ENCODE assay signal across 18 mouse cellular contexts in genomic region chr5:90104672-90105071, GRCm38 (mm10).
DNase-seq lines count a peak whose midpoint lies in the region; ATAC-seq and TF ChIP-seq lines count a peak whose summit lies in the region.
"Had no signal": no experiment of that assay in that cellular context is flagged by ENCODE, and none has a peak within 500 bp of the region (broad histone marks: within the 10 kb centered on the region; RNA-seq: fewer than 3 reads in every experiment).

No protein-coding gene starts in this region.

- no peaks in the 10 kb centered on the region for H3K36me3 ChIP-seq in heart, embryonic 11.5 days (ENCODE audit: control insufficient read depth, insufficient read depth, low read length)
- H3K36me3 ChIP-seq in kidney, adult 2 months (ENCODE audit: control insufficient read depth, insufficient read depth, low read length), result no peaks in the 10 kb centered on the region
- H3K36me3 ChIP-seq in heart, postnatal 0 days (replicated peaks; ENCODE audit: control insufficient read depth, insufficient read depth, low read length), result no peaks in the 10 kb centered on the region
- H3K36me3 ChIP-seq: embryonic facial prominence, embryonic 12.5 days; heart, embryonic 15.5 days; limb, embryonic 10.5 days; liver, embryonic 13.5 days; stomach, embryonic 15.5 days had no signal

- peak; percentile 46; the same call in 1 of the 2 replicates for ATAC-seq in heart, embryonic 11.5 days (replicated peaks; ENCODE audit: insufficient number of reproducible peaks, low FRiP score, low TSS enrichment)
- peak; percentile 72 for ATAC-seq in heart, postnatal 0 days (ENCODE audit: insufficient read depth, low read depth)
- ATAC-seq: midbrain, embryonic 16.5 days; Patski had no signal

- no peaks in the 10 kb centered on the region for H3K27me3 ChIP-seq in heart, embryonic 11.5 days (ENCODE audit: control insufficient read depth, insufficient read depth, low read length)
- no peaks in the 10 kb centered on the region for H3K27me3 ChIP-seq in kidney, adult 2 months (replicated peaks; ENCODE audit: control insufficient read depth, insufficient read depth, low read length)
- H3K27me3 ChIP-seq in heart, postnatal 0 days (ENCODE audit: control insufficient read depth, insufficient read depth, low read length), result no peaks in the 10 kb centered on the region
- H3K27me3 ChIP-seq: embryonic facial prominence, embryonic 12.5 days; heart, embryonic 15.5 days; liver, embryonic 13.5 days; stomach, embryonic 15.5 days had no signal

- no peak overlapping the region for H3K27ac ChIP-seq in heart, embryonic 11.5 days (ENCODE audit: low read depth, low read length)
- H3K27ac ChIP-seq in kidney, adult 2 months (ENCODE audit: insufficient read depth, low read depth, low read length), result no peak overlapping the region
- no peak overlapping the region for H3K27ac ChIP-seq in heart, postnatal 0 days (ENCODE audit: low read depth)
- H3K27ac ChIP-seq: embryonic facial prominence, embryonic 12.5 days; heart, embryonic 15.5 days; limb, embryonic 10.5 days; liver, embryonic 13.5 days; stomach, embryonic 15.5 days had no signal

- no peak overlapping the region for H3K4me2 ChIP-seq in heart, embryonic 11.5 days
- no peak overlapping the region for H3K4me2 ChIP-seq in heart, postnatal 0 days (ENCODE audit: low read depth, low read length)
- H3K4me2 ChIP-seq: embryonic facial prominence, embryonic 12.5 days; heart, embryonic 15.5 days; liver, embryonic 13.5 days; stomach, embryonic 15.5 days had no signal

- H3K9me3 ChIP-seq in heart, embryonic 11.5 days (replicated peaks; ENCODE audit: control insufficient read depth, low read length), result no peaks in the 10 kb centered on the region
- H3K9me3 ChIP-seq in heart, postnatal 0 days (replicated peaks; ENCODE audit: control insufficient read depth, low read length), result no peaks in the 10 kb centered on the region
- H3K9me3 ChIP-seq: embryonic facial prominence, embryonic 12.5 days; heart, embryonic 15.5 days; limb, embryonic 10.5 days; liver, embryonic 13.5 days; stomach, embryonic 15.5 days had no signal

- WGBS in heart, embryonic 11.5 days (ENCODE audit: insufficient replicate concordance), result 43% methylated on average over 7 of the region's 7 CpGs
- 71% methylated on average over 7 of the region's 7 CpGs for WGBS in kidney, adult 2 months
- 22% methylated on average over 7 of the region's 7 CpGs for WGBS in heart, postnatal 0 days

- TF ChIP-seq CTCF in kidney, adult 2 months (conservative IDR thresholded peaks at IDR 0.05; ENCODE audit: insufficient read depth, insufficient read length, low read depth, low read length), result no peak
- no peak for TF ChIP-seq CTCF in heart, postnatal 0 days (IDR thresholded peaks at IDR 0.05; ENCODE audit: low read depth)

- DNase-seq in heart, postnatal 4 days, result no peak
- DNase-seq in kidney, postnatal 14 days, result peak; percentile 2
- DNase-seq in kidney, adult 2 months, result no peak
- peak; percentile 89 for DNase-seq in Muller cell, postnatal 12 days (ENCODE audit: inconsistent ontology term)
- peak; percentile 7 for DNase-seq in heart, postnatal 0 days (ENCODE audit: low spot score)
- DNase-seq in layer of hippocampus, postnatal 10 days (ENCODE audit: low spot score in 2 of 2), result no peak
- DNase-seq: adrenal gland, postnatal 25 days; cerebellum, adult 8-10 months; kidney, adult 9 months; liver, embryonic 13.5 days; thymus, adult 2 months had no signal

- TF ChIP-seq EP300 in heart, postnatal 0 days (IDR thresholded peaks at IDR 0.05; ENCODE audit: low read depth), result no peak

- H3K4me1 ChIP-seq in heart, embryonic 11.5 days (ENCODE audit: control insufficient read depth, insufficient read depth, low read length), result no peaks in the 10 kb centered on the region
- H3K4me1 ChIP-seq in kidney, adult 2 months (ENCODE audit: control insufficient read depth, insufficient read depth, low read length), result no peaks in the 10 kb centered on the region
- H3K4me1 ChIP-seq in heart, postnatal 0 days (ENCODE audit: control insufficient read depth, insufficient read depth), result 0 out of 2 replicates have a peak, but pooled peaks cover 4% of the 10 kb centered on the region
- H3K4me1 ChIP-seq: embryonic facial prominence, embryonic 12.5 days; limb, embryonic 10.5 days; liver, embryonic 13.5 days; stomach, embryonic 15.5 days had no signal

- no peak for TF ChIP-seq POLR2A in kidney, adult 2 months (IDR thresholded peaks at IDR 0.05; ENCODE audit: low read depth, low read length)

- no peak overlapping the region for H3K4me3 ChIP-seq in heart, embryonic 11.5 days (ENCODE audit: low read depth, low read length)
- H3K4me3 ChIP-seq in kidney, adult 2 months (ENCODE audit: insufficient read depth, low read depth, low read length), result no peak overlapping the region
- no peak overlapping the region for H3K4me3 ChIP-seq in heart, postnatal 0 days (ENCODE audit: low read depth, low read length)
- H3K4me3 ChIP-seq: embryonic facial prominence, embryonic 12.5 days; heart, embryonic 15.5 days; limb, embryonic 10.5 days; liver, embryonic 13.5 days; stomach, embryonic 15.5 days had no signal

- H3K9ac ChIP-seq in heart, embryonic 11.5 days (ENCODE audit: low read depth, low read length), result no peak overlapping the region
- no peak overlapping the region for H3K9ac ChIP-seq in heart, postnatal 0 days (replicated peaks; ENCODE audit: low read depth, low read length)
- H3K9ac ChIP-seq: embryonic facial prominence, embryonic 12.5 days; heart, embryonic 15.5 days; liver, embryonic 13.5 days; stomach, embryonic 15.5 days had no signal

Comparison
In these comparisons a context has a peak if more than half of its experiments do, and no peak if none do; other contexts are left out.
1. DNase-seq: peak in kidney, postnatal 14 days (single experiment), Muller cell, postnatal 12 days (single experiment) and heart, postnatal 0 days (single experiment); none in heart, postnatal 4 days (single experiment), kidney, adult 2 months (single experiment) and layer of hippocampus, postnatal 10 days (0 of 2).